Mouse (Mus musculus) embryonic facial prominence, embryonic 15.5 days (tissue): ENCODE results near the gene Capn8. TPM values are rescaled to one million over a fixed set of nuclear protein-coding genes. Genes with fewer than 3 reads are reported as not detected.

ENCODE experiments used
- ATAC-seq: fragments of 200-750 bp; cut with Nextera tagmentation; 2 replicates; pipeline ENCODE4 v1.8.0; 2017; ENCODE audit warnings: low read depth, moderate TSS enrichment; ENCODE audit not compliant: insufficient number of reproducible peaks, low FRiP score, low TSS enrichment
- H3K27ac ChIP-seq: fragments of 300-500 bp; sonication (generic); replicated peaks from 2 replicates; pipeline ENCODE4 v1.5.1; 2015; ENCODE audit warnings: mild to moderate bottlenecking, inconsistent platforms
- H3K27me3 ChIP-seq: fragments of 300-500 bp; sonication (generic); 2 replicates; pipeline ENCODE4 v1.6.1; 2015; ENCODE audit warnings: inconsistent platforms
- H3K36me3 ChIP-seq: fragments of 300-500 bp; sonication (generic); 2 replicates; pipeline ENCODE4 v1.6.1; 2015; ENCODE audit warnings: mild to moderate bottlenecking, inconsistent platforms
- H3K4me1 ChIP-seq: fragments of 300-500 bp; sonication (generic); 2 replicates; pipeline ENCODE4 v1.6.1; 2015; ENCODE audit warnings: inconsistent platforms
- H3K4me2 ChIP-seq: fragments of 300-500 bp; sonication (generic); replicated peaks from 2 replicates; pipeline ENCODE4 v1.6.1; 2015; ENCODE audit warnings: mild to moderate bottlenecking, inconsistent platforms
- H3K4me3 ChIP-seq: fragments of 300-500 bp; sonication (generic); replicated peaks from 2 replicates; pipeline ENCODE4 v1.5.1; 2015; ENCODE audit warnings: mild to moderate bottlenecking, inconsistent platforms
- H3K9ac ChIP-seq: fragments of 300-500 bp; sonication (generic); 2 replicates; pipeline ENCODE4 v1.6.1; 2015; ENCODE audit warnings: inconsistent platforms
- H3K9me3 ChIP-seq: fragments of 300-500 bp; sonication (generic); replicated peaks from 2 replicates; pipeline ENCODE4 v1.6.1; 2016; ENCODE audit warnings: inconsistent platforms
- WGBS: fragments of 180-500 bp; shearing (Covaris S2); methylation state at CpG from one replicate; pipeline ENCODE4 v1.1.7; 2015; 5-methylcytosine and 5-hydroxymethylcytosine counted together
- polyA plus RNA-seq: library from polyadenylated mRNA; unstranded; fragments of >200 nt; fragmentation: Nextera tagmentation; extraction: Ambion mirVana; gene quantifications from 2 replicates; pipeline ENCODE4 v1.2.1, GENCODE M21; 2015

Capn8 gene
- polyA plus RNA-seq, 1 experiment from 2014 or later, result 0.71 TPM

DNA sequence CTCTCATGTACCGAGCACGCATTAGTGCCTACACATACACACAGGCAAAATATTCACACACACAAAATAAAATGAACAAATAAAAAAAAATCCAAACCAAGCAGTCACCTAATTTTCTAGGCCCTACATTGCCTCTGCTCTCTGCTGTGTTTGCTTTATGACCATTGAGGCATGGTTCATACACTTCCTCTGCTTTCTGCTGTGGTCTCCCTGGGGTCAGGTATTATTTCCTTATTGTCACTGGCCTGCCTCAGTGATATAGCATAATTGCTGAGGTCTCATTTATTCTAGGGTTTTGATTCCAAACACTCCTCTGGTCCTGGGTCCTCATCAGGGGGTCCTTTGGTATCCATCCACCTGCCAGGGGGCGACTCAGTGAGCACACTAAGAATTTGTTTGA, 39.2 kb upstream of the Capn8 start:
- H3K4me2 ChIP-seq, result no peak overlapping the region
- H3K4me3 ChIP-seq, result no peak overlapping the region
- no peaks in the 10 kb centered on the region for H3K36me3 ChIP-seq
- ATAC-seq, result no peak
- no peak overlapping the region for H3K27ac ChIP-seq
- H3K27me3 ChIP-seq, result peaks cover 10% of the 10 kb centered on the region; the same call in 1 of the 2 replicates
- H3K9me3 ChIP-seq, result no peaks in the 10 kb centered on the region
- WGBS, result 93% methylated on average over 3 of the region's 3 CpGs
- peaks cover 24% of the 10 kb centered on the region for H3K4me1 ChIP-seq
- no peak overlapping the region for H3K9ac ChIP-seq

DNA sequence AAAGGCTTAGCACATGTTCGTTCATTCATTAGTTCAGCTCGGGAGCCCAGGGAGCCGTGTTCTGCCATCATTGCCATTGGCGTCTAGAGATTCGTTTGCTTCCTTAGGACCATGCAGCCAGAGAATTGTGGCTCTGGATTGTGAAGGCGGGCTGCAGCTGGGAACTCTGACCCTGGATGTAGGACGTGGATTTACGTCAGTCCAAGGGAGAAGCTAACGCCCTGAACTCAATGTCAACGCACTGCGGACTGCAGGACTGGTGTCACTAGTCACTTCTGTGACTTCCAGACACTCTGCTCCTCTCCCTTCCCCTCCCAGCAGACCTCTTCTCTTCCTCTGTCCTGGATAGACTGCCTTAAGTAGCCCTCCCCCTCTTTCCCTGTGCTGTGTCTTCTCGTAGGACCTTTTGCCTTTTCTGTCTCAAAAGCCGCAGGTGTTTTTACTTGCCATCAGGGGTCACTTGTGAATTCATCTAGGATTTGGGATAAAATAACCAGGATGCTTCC, 37.5 kb upstream of the Capn8 start:
- no peak for ATAC-seq
- Histone ChIP-seq H3K9me3 (no peaks in the 10 kb centered on the region), H3K4me3 (no peak overlapping the region), H3K4me2 (peak overlapping the region; percentile 24), H3K27ac (no peak overlapping the region), H3K4me1 (peaks cover 14% of the 10 kb centered on the region), H3K9ac (no peak overlapping the region), H3K36me3 (no peaks in the 10 kb centered on the region), H3K27me3 (peaks cover 10% of the 10 kb centered on the region; the same call in 1 of the 2 replicates)
- WGBS, result 59% methylated on average over 13 of the region's 13 CpGs

DNA sequence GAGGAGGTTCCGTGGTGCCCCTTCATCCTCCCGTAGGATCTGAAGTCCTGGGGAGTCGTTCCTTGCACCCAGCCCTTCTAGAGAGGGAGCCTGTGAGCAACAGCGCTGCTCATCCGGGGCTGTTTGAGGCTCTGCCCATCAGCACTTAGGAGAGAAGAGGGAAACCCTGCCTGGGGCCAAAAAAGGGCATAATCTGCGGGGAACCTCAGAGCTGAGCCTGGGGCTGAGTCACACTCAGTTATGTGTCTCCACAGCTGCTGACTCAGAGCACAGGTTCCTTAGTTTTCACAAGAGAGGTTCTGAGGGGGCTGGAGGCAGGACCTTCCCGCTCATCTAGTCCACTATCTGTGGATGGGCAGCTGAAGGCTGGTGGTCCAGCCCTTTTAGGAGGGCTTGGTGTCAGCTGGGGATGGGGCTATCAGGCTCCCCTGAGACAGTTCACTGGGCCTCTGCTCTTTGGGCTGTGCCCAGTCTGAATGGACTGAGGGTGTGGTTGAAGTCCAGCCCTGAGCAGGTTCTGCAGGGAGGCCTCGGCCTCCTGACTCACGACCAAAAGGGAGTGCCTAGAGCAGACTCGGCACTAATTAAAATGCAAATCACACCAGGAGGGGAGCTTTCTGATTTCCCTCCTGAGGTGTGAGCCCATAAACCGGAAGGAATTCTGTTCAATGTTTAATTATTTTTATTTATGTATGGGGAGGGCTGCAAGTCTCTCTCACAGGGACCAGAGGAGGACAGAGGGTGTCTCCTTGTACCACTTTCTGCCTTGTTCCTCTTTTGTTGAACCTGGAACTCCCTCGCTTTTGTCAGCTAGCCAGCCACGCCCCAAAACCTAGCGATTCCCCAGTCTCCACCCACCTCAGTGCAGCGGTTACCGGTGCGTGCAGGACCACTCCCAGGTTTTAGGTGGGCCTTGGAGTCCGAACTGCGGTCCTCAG, 36.6 kb upstream of the Capn8 start:
- 9% methylated on average over 19 of the region's 19 CpGs for WGBS
- H3K36me3 ChIP-seq, result no peaks in the 10 kb centered on the region
- ATAC-seq, result peak; percentile 79
- H3K4me1 ChIP-seq, result peaks cover 14% of the 10 kb centered on the region
- H3K9me3 ChIP-seq, result no peaks in the 10 kb centered on the region
- peak overlapping the region; percentile 24 for H3K4me2 ChIP-seq
- no peak overlapping the region for H3K4me3 ChIP-seq
- H3K9ac ChIP-seq, result no peak overlapping the region
- H3K27ac ChIP-seq, result 0 out of 2 replicates have a peak overlapping the region, but pooled peaks have one; percentile 17
- peaks cover 10% of the 10 kb centered on the region; the same call in 1 of the 2 replicates for H3K27me3 ChIP-seq

DNA sequence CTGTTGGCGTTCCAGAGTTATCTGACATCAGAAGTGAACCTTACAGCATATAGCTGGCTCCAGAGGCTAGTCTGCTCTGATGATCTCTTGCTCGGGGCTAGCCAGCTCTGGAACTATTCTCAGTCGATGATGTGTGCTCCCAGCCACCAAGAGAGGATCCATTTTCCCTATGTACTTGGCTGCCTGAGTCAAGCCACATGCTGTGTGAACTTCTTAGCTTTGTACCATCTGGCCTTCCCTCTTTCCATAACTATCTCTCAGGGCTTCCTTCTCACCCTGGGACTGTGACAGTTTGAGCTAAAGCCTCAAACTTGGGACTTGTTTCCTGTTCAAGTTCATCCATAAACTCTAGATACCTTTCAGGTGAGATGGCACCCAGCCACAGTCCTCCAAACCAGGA, 31.2 kb upstream of the Capn8 start:
- Histone ChIP-seq H3K36me3 (no peaks in the 10 kb centered on the region), H3K9me3 (no peaks in the 10 kb centered on the region), H3K4me1 (peaks cover 2% of the 10 kb centered on the region), H3K4me3 (no peak overlapping the region), H3K27ac (no peak overlapping the region), H3K4me2 (no peak overlapping the region), H3K9ac (no peak overlapping the region), H3K27me3 (no peaks in the 10 kb centered on the region)
- 66% methylated on average over 3 of the region's 3 CpGs for WGBS
- no peak for ATAC-seq

- Histone ChIP-seq H3K36me3 (no peaks in the 10 kb centered on the region), H3K4me2 (no peak overlapping the region), H3K27ac (peak overlapping the region; percentile 63; the same call in 1 of the 2 replicates), H3K4me1 (peaks cover 4% of the 10 kb centered on the region; the same call in 1 of the 2 replicates), H3K9me3 (no peaks in the 10 kb centered on the region), H3K4me3 (no peak overlapping the region), H3K9ac (no peak overlapping the region), H3K27me3 (no peaks in the 10 kb centered on the region)
- 58% methylated on average over 3 of the region's 3 CpGs for WGBS
- no peak for ATAC-seq
Observed at GRCm38 (mm10) chr1:182535080-182535481, 29.7 kb upstream of the Capn8 start.

DNA sequence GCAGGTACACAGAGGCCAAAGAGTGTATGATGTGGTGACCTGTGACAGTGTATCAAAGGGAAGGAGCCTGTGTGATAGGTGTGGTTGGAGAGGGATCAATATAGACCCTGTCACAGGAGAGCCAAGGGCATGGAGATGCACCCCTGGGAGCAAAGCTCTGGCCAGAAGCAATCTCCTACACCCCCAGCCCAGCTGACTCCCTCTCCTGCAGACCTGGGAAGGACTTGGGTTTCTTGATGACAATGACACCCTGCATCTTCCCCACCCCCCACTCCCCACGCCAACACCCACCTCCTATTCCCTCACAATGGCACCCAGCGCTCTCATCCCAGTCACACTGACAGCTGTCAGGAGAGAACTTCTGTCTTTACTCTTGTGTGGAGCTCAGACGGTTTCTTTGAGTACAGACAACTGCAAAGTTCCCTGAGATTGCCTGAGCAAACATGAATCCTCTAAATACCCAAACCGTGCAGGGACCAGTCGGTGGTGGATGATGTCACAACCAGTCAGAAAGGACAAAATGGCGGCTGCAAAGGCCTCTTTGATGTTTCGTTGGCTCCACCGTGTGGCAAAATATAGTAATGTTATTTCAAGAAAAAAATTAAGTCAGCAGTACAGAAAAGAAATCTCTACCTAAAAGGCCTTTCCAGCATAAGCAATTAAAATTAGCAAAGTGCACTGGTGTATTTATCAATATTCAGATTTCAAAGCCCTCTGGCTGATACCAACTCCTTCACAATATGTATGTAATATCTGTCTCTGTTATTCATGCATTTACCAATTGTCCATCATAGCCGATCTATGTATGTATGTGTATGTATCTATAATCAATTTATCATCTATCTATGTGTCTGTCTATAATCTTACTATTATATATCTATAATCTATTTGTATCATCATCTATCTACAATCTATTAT, 25.5 kb upstream of the Capn8 start:
- Histone ChIP-seq H3K4me2 (peak overlapping the region; percentile 65), H3K9ac (no peak overlapping the region), H3K4me3 (peak overlapping the region; percentile 38), H3K36me3 (no peaks in the 10 kb centered on the region), H3K9me3 (no peaks in the 10 kb centered on the region), H3K4me1 (peaks cover 4% of the 10 kb centered on the region; the same call in 1 of the 2 replicates), H3K27ac (0 out of 2 replicates have a peak overlapping the region, but pooled peaks have one; percentile 45), H3K27me3 (no peaks in the 10 kb centered on the region)
- peak; percentile 71 for ATAC-seq
- 17% methylated on average over 9 of the region's 9 CpGs for WGBS

DNA sequence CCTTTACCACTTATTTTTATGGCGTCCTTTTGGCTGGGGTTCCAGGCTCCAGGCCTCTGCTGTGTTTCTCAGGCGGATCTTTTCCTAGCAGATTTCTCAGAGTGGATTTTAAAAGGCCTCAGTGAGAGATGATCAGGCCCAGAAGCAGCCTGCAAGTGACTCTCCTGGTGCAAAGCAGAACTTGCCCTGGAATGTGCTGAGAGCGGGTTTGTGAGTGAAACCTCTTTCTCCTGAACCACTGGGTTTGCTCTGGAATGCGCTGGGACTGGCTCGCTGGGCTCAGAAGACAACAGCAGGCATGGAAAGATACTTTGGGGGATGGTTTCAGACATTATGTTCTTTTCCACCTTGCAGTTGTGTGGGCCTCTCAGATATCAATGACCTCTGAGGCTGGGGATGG, 22.7 kb upstream of the Capn8 start:
- no peak for ATAC-seq
- Histone ChIP-seq H3K4me1 (peaks cover 4% of the 10 kb centered on the region; the same call in 1 of the 2 replicates), H3K36me3 (no peaks in the 10 kb centered on the region), H3K4me2 (no peak overlapping the region), H3K4me3 (no peak overlapping the region), H3K9ac (no peak overlapping the region), H3K27ac (peak overlapping the region; percentile 58; the same call in 1 of the 2 replicates), H3K27me3 (no peaks in the 10 kb centered on the region), H3K9me3 (no peaks in the 10 kb centered on the region)
- 51% methylated on average over 5 of the region's 5 CpGs for WGBS

DNA sequence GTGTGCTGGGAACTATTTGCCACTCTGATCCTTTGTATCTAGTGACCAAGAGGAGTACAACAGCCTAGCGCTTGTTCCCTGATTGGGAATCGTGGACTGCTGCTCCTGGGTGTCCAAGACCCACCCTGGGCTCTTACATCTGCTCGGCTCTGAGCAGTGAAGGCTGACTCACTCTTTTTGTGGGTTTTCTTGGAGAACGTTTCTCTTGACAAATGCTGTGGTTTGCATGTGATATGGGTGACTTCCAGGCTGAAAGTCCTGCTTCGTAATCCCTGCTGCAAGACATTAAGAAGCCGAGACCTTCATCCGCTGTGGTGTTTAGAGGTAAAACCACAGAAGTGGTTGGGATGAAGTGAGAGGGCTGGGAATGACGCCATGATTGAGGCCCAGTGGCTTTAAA, 21.7 kb upstream of the Capn8 start:
- H3K4me1 ChIP-seq, result peaks cover 4% of the 10 kb centered on the region; the same call in 1 of the 2 replicates
- H3K27ac ChIP-seq, result no peak overlapping the region
- H3K4me2 ChIP-seq, result no peak overlapping the region
- 51% methylated on average over 8 of the region's 8 CpGs for WGBS
- no peak overlapping the region for H3K4me3 ChIP-seq
- H3K27me3 ChIP-seq, result no peaks in the 10 kb centered on the region
- H3K9ac ChIP-seq, result no peak overlapping the region
- no peak for ATAC-seq
- no peaks in the 10 kb centered on the region for H3K9me3 ChIP-seq
- no peaks in the 10 kb centered on the region for H3K36me3 ChIP-seq

- WGBS, result 59% methylated on average over 1 of the region's 1 CpGs
- no peak overlapping the region for H3K9ac ChIP-seq
- no peak overlapping the region for H3K27ac ChIP-seq
- H3K9me3 ChIP-seq, result no peaks in the 10 kb centered on the region
- H3K4me3 ChIP-seq, result no peak overlapping the region
- no peak overlapping the region for H3K4me2 ChIP-seq
- no peak for ATAC-seq
- H3K36me3 ChIP-seq, result no peaks in the 10 kb centered on the region
- peaks cover 4% of the 10 kb centered on the region; the same call in 1 of the 2 replicates for H3K4me1 ChIP-seq
- no peaks in the 10 kb centered on the region for H3K27me3 ChIP-seq
Observed at GRCm38 (mm10) chr1:182543906-182544305, 20.9 kb upstream of the Capn8 start.

DNA sequence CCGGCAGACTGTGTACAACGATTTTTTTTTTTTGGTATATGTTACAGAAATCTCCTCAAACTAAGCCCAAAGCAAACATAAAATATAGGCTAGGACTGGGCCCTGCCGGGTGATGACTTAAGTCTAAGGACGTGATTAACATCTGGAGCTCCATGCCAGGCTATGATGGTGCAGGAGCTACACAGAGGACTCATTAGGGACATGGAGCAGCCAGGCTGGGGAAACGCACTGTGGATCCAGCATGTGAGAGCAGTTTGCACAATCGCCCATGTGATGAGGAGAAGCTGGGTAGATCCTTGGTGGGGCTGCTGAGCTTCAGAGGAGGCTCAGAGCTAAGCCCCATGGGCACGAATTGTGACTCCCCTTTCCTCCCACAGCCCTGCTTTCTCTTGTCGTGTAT, 14.0 kb upstream of the Capn8 start:
- Histone ChIP-seq H3K27ac (no peak overlapping the region), H3K4me3 (no peak overlapping the region)
- 69% methylated on average over 8 of the region's 8 CpGs for WGBS

More for the DNA sequence above, 14.0 kb upstream of the Capn8 start:
- no peak overlapping the region for H3K4me2 ChIP-seq
- no peaks in the 10 kb centered on the region for H3K4me1 ChIP-seq
- H3K27me3 ChIP-seq, result no peaks in the 10 kb centered on the region
- no peaks in the 10 kb centered on the region for H3K9me3 ChIP-seq
- no peak for ATAC-seq
- no peak overlapping the region for H3K9ac ChIP-seq
- H3K36me3 ChIP-seq, result no peaks in the 10 kb centered on the region
